Mouse (Mus musculus) retina, adult 2 months (tissue): Measurements from ENCODE around the gene Gspt1.
"Not testable (repeated sequence)": the region's sequence is repeated elsewhere in the genome, so short reads cannot be mapped to it uniquely, and the experiment has no call there.

ENCODE experiments used
- DNase-seq: peaks from one replicate; pipeline ENCODE4 v3.0.0-alpha.2; 2012; ENCODE audit warnings: low read depth, low spot score

Gspt1 gene

GRCm38 (mm10) chr16:11253898-11254722 is at the start of gene Gspt1:
Gspt1 (minus strand) TSS chr16:11254325.
- DNase-seq, result peak; percentile 99

GRCm38 (mm10) chr16:11303741-11304140 is 49.6 kb upstream of the Gspt1 start:
- DNase-seq, result no peak

GRCm38 (mm10) chr16:11297700-11298099 is 43.6 kb upstream of the Gspt1 start:
- DNase-seq, result peak; percentile 61

- not testable (repeated sequence) for DNase-seq
Observed at GRCm38 (mm10) chr16:11295583-11295982, 41.5 kb upstream of the Gspt1 start.

- DNase-seq, result not testable (repeated sequence)
Observed at GRCm38 (mm10) chr16:11288873-11289272, 34.7 kb upstream of the Gspt1 start.

DNA sequence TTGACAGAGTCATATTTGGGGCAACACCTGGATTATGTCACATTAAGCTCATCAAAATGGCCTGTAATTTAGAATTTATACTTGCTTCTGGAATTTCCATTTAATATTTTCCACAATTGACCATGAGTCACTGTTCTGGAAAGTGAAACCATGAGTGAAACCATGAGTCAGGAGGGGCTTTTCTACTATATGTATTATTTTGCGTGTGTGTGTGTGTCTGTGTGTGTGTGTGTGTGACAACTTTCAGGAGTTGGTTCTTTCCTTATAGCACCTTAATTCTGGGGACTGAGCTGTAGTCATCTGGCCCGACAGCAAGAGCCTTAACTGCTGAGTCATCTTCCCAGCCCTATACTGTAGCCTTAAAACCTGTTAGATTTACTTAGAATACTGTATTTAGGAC is 31.8 kb upstream of the Gspt1 start:
- no peak for DNase-seq

- DNase-seq, result no peak
Observed at GRCm38 (mm10) chr16:11284881-11285280, 30.8 kb upstream of the Gspt1 start.

- no peak for DNase-seq
Observed at GRCm38 (mm10) chr16:11282655-11283232, 28.6 kb upstream of the Gspt1 start.

DNA sequence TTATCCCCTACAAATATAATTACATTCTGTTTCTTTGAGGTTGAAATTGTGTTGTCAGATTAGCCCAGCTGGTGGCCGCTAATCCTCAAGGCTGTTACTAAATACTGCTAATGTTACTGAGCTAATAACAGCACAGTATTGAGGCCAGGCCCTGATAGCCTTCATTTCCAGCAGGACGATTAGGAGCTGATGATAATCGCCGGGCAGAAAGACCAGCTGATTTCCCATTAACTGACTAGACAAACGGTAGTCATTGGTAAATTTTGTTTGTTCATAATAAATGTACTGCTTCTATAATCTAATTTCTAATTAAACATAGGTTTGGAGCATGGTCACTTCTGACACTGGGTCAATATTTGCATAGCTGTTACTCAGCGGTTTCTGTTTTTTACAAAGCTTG is 24.7 kb upstream of the Gspt1 start:
- peak; percentile 61 for DNase-seq

DNA sequence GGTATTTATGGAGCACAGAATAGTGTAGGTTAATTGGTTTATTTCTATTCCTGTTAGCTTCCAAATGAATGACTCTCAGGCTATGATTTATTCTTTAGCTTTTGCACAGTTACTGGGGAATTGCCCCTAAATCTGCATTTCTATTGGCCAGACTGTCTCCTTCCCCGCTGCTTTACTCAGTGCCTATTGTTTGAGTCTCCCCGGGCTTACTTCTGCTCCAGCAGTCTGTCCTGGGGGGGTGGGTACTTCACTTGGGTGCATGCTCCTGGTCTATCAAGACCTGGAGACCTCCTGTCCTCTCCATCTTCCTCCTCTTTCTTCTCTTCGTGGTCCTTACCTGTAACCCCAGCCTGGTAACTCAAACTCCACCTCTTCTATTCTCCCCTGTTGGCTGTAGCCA is 22.8 kb upstream of the Gspt1 start:
- no peak for DNase-seq

DNA sequence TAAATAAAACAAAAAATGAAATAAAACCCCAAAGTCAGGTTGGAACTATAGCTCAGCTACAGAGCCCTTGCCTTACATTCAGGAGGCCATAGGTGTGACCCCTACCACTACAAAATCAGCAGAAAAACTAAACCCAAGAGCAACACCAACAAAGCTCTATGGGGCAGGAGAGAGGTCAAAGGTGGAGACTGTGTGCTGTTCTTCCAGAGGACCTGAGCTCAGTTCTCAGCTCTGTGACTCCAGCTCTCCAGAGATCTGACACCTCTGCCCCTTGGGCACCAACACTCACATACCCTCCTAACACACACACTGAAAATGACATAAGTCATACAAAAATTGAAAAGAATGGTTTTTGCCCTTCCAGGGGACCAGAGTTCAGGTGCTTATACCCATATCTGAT is 16.9 kb upstream of the Gspt1 start:
- no peak for DNase-seq

GRCm38 (mm10) chr16:11270642-11271041 is 16.5 kb upstream of the Gspt1 start:
- no peak for DNase-seq

- DNase-seq, result no peak
Observed at GRCm38 (mm10) chr16:11269808-11270207, 15.7 kb upstream of the Gspt1 start.

GRCm38 (mm10) chr16:11266556-11266955 is 12.4 kb upstream of the Gspt1 start:
- DNase-seq, result no peak

GRCm38 (mm10) chr16:11263266-11263665 is 9.1 kb upstream of the Gspt1 start:
- no peak for DNase-seq

DNA sequence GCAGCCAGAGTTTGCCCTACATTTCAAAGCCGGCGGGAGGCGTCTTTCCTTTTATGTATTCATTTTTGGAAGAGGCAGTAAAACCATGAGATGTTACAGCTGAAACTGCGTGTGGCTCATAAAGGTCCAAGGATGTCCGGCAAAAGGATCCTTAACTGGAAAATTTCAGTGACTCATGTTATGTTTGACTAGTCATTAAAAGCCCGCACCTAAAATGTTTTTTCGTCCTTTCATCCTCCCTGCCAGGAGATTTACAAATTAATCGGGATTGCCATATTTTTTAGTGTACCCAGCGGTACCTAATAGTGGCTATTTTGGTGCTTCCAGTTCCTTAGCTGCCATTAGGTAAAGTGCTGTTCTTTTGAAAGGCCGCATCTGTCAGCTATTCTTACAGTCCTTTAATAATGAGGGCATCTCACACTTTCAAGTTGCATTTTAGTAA is 619 bp upstream of the Gspt1 start:
- DNase-seq, result no peak

DNA sequence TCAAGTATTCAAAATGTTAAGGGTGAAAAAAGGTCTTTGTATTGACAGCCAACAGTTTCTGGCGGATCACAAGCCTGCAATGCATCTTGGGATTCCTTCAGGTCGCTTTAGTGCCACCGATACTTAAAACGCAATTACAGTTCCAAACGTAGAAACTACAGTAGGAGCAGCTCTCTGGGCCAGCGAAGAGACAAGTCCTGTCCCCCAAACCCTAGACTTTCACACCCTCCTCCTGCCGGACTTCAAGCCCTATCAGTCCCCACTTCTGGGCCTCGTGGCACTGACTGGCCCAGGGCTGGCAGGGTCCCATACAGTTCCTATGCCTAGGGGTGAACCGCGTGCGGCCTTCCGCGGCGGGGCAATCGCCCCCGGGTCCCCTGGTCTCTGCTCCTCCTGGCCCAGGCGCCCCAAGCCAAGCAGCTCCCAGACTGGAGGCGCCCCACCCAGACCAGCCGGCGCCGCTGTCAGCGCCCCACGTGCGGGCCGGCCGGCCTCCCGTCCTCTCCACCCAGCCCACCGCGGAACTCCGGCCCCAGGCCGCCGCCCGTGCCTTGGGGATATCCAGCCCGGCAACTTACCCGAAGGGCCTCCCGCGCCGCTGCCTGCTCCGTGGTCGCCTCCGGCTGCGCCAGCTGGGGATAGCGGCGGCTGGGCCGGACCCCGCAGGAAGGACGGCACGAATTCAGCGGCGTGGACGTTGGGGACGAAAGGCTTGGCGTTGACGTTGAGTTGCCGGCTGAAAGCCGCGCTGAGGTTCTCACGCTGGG is 877 bp downstream of the Gspt1 start:
- DNase-seq, result no peak

- no peak for DNase-seq
Observed at GRCm38 (mm10) chr16:11247791-11248190, 6.3 kb downstream of the Gspt1 start.

GRCm38 (mm10) chr16:11245767-11246166 is 8.4 kb downstream of the Gspt1 start:
- no peak for DNase-seq

GRCm38 (mm10) chr16:11242401-11242800 is 11.7 kb downstream of the Gspt1 start:
- DNase-seq, result no peak

- no peak for DNase-seq
Observed at GRCm38 (mm10) chr16:11217801-11218200, 36.3 kb downstream of the Gspt1 start.

- DNase-seq, result no peak
Observed at GRCm38 (mm10) chr16:11203600-11204390, 50.3 kb downstream of the Gspt1 start.
